Mouse (Mus musculus): ENCODE data around the gene Oxsr1. TPM values are rescaled to one million over a fixed set of nuclear protein-coding genes. Genes with fewer than 3 reads are reported as not detected.
"Not testable (repeated sequence)": the region's sequence is repeated elsewhere in the genome, so short reads cannot be mapped to it uniquely, and the experiment has no call there.

The Oxsr1 gene
- polyA plus RNA-seq, 1 experiment from 2014 or later: 13.4 TPM

DNA sequence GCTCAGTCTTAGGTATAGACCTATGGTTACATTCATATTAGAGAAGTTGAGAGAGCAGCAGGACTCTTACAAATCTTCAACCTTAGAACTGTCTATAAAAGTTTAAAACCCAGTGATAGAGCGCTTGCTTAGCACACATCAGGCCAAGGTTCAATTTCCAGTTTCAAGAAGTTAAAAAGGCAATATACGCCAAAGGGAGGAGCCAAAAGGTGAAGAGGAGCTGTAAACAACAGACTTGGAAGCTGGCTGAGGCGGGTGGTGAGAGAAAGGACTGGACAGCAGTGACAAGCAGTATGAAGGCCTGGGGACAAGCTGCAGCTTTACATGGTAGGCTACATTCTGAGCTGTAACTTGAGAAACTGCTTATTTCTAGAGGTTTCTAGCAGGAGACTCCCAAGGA lies 23.7 kb downstream of the Oxsr1 start:
- Histone ChIP-seq H3K4me1 (replicated peaks; ENCODE audit: control insufficient read depth, insufficient read depth, low read length) (no peaks in the 10 kb centered on the region), H3K27me3 (replicated peaks; ENCODE audit: control insufficient read depth, insufficient read depth, low read length) (no peaks in the 10 kb centered on the region), H3K27ac (ENCODE audit: low read length) (no peak overlapping the region), H3K4me3 (replicated peaks; ENCODE audit: low read length) (no peak overlapping the region), H3K36me3 (ENCODE audit: control insufficient read depth, insufficient read depth) (peaks cover 3% of the 10 kb centered on the region; the same call in 1 of the 2 replicates), H3K9ac (replicated peaks; ENCODE audit: low read depth, low read length) (no peak overlapping the region), H3K9me3 (ENCODE audit: control insufficient read depth, low read length) (no peaks in the 10 kb centered on the region), H3K4me2 (ENCODE audit: low read length) (no peak overlapping the region)
- WGBS: 93% methylated on average over 3 of the region's 3 CpGs
- ATAC-seq: no peak

DNA sequence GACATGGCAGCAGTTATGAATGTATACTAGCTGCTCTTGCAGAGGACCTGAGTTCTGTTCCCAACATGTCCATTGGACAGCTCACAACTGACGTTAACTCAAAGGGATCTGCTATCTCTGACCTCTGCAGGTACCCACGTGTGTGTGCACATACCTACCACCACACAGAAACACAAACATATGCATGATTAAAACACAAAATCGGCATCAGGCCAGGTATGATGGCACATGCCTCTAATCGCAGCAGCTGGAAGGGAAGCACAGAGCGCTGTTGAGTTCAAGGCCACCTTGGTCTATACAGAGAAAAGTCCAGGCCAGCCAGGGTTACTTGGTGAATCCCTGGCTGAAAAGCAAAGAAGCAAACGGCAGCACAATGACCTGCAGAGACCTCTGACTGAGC lies 24.5 kb downstream of the Oxsr1 start:
- no peak overlapping the region for H3K4me3 ChIP-seq (replicated peaks; ENCODE audit: low read length)
- H3K9me3 ChIP-seq (ENCODE audit: control insufficient read depth, low read length): no peaks in the 10 kb centered on the region
- no peak overlapping the region for H3K4me2 ChIP-seq (ENCODE audit: low read length)
- no peak for ATAC-seq
- H3K36me3 ChIP-seq (ENCODE audit: control insufficient read depth, insufficient read depth): peaks cover 3% of the 10 kb centered on the region; the same call in 1 of the 2 replicates
- no peak overlapping the region for H3K9ac ChIP-seq (replicated peaks; ENCODE audit: low read depth, low read length)
- no peaks in the 10 kb centered on the region for H3K4me1 ChIP-seq (replicated peaks; ENCODE audit: control insufficient read depth, insufficient read depth, low read length)
- H3K27me3 ChIP-seq (replicated peaks; ENCODE audit: control insufficient read depth, insufficient read depth, low read length): no peaks in the 10 kb centered on the region
- 83% methylated on average over 6 of the region's 6 CpGs for WGBS
- no peak overlapping the region for H3K27ac ChIP-seq (ENCODE audit: low read length)

DNA sequence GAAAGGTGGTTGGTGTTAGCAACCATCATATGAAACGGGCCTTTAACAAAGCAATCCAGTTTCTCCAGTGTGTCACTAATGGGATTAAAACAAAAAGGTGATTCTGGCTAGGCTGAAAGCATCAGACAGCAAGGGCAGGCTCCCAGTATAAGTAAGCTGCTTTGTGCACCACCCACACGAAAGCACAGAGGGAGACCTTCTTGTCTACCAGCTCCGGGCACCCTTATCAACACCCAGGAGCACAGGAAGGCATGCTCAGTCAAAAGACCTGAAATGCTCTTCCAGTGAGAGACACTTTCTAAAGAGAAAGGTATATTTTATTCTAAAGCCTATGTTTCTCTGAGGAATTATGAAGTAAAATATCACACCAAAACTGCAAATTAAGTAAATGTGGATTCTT lies 31.4 kb downstream of the Oxsr1 start:
- Histone ChIP-seq H3K4me1 (replicated peaks; ENCODE audit: control insufficient read depth, insufficient read depth, low read length) (no peaks in the 10 kb centered on the region), H3K36me3 (ENCODE audit: control insufficient read depth, insufficient read depth) (no peaks in the 10 kb centered on the region), H3K27ac (ENCODE audit: low read length) (no peak overlapping the region), H3K4me3 (replicated peaks; ENCODE audit: low read length) (no peak overlapping the region), H3K9me3 (ENCODE audit: control insufficient read depth, low read length) (no peaks in the 10 kb centered on the region), H3K9ac (replicated peaks; ENCODE audit: low read depth, low read length) (no peak overlapping the region), H3K4me2 (ENCODE audit: low read length) (no peak overlapping the region), H3K27me3 (replicated peaks; ENCODE audit: control insufficient read depth, insufficient read depth, low read length) (no peaks in the 10 kb centered on the region)
- 76% methylated on average over 3 of the region's 3 CpGs for WGBS
- ATAC-seq: no peak

DNA sequence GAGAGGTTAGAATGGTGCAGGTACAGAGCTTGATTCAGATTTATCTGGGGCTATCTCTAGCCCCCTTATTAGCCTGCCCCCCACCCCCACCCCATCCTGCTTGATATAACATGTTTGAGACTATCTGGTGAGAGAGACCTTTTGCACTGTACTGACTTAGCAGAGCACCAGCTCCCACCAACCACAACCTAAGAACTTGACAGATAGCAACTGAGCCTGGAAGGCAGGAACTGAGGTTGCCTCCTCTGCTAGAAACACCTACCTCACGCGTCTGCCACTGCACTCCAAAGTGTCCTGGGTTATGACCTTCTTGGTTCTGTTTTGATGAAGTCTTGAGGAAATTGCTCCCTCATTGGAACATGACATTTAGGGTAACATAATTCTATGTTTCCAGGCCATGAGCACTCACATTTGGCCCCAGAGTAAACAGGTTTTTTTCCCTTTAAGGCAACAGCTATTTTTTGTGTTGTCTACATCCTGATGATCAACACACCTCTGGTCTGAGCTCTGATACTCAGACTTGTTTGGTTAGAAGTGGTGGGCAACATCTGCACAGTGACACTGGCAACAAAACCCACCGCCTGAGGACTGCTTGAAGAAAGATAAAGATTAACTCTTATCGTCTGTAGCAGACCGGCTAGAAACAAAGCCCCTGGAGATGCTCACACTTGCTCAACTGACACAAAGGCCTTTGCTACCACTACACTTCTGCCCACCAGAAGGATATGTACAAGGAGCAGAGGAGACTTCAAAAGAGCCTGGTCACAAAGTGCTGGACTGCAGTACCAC lies 41.1 kb downstream of the Oxsr1 start:
- 94% methylated on average over 5 of the region's 5 CpGs for WGBS
- Histone ChIP-seq H3K9ac (replicated peaks; ENCODE audit: low read depth, low read length) (no peak overlapping the region), H3K9me3 (ENCODE audit: control insufficient read depth, low read length) (no peaks in the 10 kb centered on the region)

DNA sequence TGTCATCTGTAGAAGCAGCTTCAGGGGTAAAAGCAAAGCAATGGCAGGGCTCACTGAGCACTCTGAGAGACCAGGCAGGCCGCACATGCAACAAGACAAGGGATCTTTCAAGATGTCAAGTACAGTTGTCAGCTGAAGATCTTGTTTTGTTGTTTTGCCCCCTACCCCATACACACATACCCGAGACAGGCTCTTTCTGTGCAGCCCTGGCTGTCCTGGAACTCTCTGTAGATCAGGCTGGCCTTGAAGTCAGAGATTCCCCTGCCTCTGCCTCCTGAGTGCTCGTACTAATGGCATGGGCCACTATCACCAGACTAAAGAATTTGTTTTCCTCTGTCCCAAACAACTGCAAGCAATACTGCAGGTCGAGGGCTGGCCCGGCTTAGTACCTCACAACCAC lies 44.2 kb downstream of the Oxsr1 start:
- Histone ChIP-seq H3K4me2 (ENCODE audit: low read length) (no peak overlapping the region), H3K4me3 (replicated peaks; ENCODE audit: low read length) (no peak overlapping the region), H3K9ac (replicated peaks; ENCODE audit: low read depth, low read length) (no peak overlapping the region), H3K36me3 (ENCODE audit: control insufficient read depth, insufficient read depth) (no peaks in the 10 kb centered on the region), H3K27me3 (replicated peaks; ENCODE audit: control insufficient read depth, insufficient read depth, low read length) (no peaks in the 10 kb centered on the region), H3K27ac (ENCODE audit: low read length) (no peak overlapping the region), H3K4me1 (replicated peaks; ENCODE audit: control insufficient read depth, insufficient read depth, low read length) (peaks cover 4% of the 10 kb centered on the region), H3K9me3 (ENCODE audit: control insufficient read depth, low read length) (no peaks in the 10 kb centered on the region)
- ATAC-seq: no peak
- WGBS: 91% methylated on average over 5 of the region's 5 CpGs

More for the DNA sequence above, 41.1 kb downstream of the Oxsr1 start:
- H3K27ac ChIP-seq (ENCODE audit: low read length): no peak overlapping the region
- H3K27me3 ChIP-seq (replicated peaks; ENCODE audit: control insufficient read depth, insufficient read depth, low read length): no peaks in the 10 kb centered on the region
- no peak overlapping the region for H3K4me2 ChIP-seq (ENCODE audit: low read length)
- H3K36me3 ChIP-seq (ENCODE audit: control insufficient read depth, insufficient read depth): no peaks in the 10 kb centered on the region
- H3K4me3 ChIP-seq (replicated peaks; ENCODE audit: low read length): no peak overlapping the region
- ATAC-seq: no peak
- H3K4me1 ChIP-seq (replicated peaks; ENCODE audit: control insufficient read depth, insufficient read depth, low read length): peaks cover 4% of the 10 kb centered on the region

DNA sequence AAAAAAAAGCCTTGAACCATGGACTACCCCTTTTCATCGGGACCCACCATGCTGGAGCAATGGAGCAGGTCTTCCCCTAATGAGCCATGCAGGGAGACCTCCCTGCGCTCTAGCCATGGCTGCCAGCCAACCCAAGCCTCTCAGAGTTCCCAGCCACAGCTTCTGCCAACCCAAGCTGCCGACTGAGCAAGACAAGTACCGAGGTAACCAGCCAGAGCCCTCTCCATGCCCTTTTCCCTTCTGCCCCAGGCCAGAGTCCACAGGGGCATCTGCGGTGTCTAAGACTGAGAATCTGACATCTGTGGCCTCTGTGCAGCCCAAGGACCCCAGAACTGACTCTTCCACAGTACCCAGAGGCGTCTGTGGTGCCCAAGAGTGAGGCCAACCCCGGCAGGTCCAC lies 45.9 kb downstream of the Oxsr1 start:
- ATAC-seq: no peak
- H3K36me3 ChIP-seq (ENCODE audit: control insufficient read depth, insufficient read depth): no peaks in the 10 kb centered on the region
- no peaks in the 10 kb centered on the region for H3K9me3 ChIP-seq (ENCODE audit: control insufficient read depth, low read length)
- no peak overlapping the region for H3K4me3 ChIP-seq (replicated peaks; ENCODE audit: low read length)
- no peak overlapping the region for H3K27ac ChIP-seq (ENCODE audit: low read length)
- H3K4me2 ChIP-seq (ENCODE audit: low read length): no peak overlapping the region
- WGBS: 52% methylated on average over 7 of the region's 7 CpGs
- H3K4me1 ChIP-seq (replicated peaks; ENCODE audit: control insufficient read depth, insufficient read depth, low read length): peaks cover 4% of the 10 kb centered on the region
- H3K9ac ChIP-seq (replicated peaks; ENCODE audit: low read depth, low read length): no peak overlapping the region
- H3K27me3 ChIP-seq (replicated peaks; ENCODE audit: control insufficient read depth, insufficient read depth, low read length): no peaks in the 10 kb centered on the region

DNA sequence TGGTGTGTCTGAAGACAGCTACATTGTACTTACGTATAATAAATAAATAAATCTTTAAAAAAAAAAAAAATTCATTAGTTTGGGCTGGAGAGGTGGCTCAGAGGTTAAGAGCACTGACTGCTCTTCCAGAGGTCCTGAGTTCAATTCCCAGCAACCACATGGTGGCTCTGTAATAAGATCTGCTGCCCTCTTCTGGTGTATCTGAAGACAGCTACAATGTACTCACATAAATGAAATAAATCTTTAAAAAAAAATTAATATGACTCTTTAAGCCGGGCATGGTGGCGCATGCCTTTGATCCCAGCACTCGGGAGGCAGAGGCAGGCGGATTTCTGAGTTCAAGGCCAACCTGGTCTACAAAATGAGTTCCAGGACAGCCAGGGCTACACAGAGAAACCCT lies 47.4 kb downstream of the Oxsr1 start:
- not testable (repeated sequence) for H3K36me3 ChIP-seq (ENCODE audit: control insufficient read depth, insufficient read depth); H3K4me3 ChIP-seq (replicated peaks; ENCODE audit: low read length); H3K9me3 ChIP-seq (ENCODE audit: control insufficient read depth, low read length); H3K4me1 ChIP-seq (replicated peaks; ENCODE audit: control insufficient read depth, insufficient read depth, low read length); H3K9ac ChIP-seq (replicated peaks; ENCODE audit: low read depth, low read length); H3K27me3 ChIP-seq (replicated peaks; ENCODE audit: control insufficient read depth, insufficient read depth, low read length); H3K4me2 ChIP-seq (ENCODE audit: low read length); H3K27ac ChIP-seq (ENCODE audit: low read length); ATAC-seq
- 95% methylated on average over 5 of the region's 5 CpGs for WGBS

DNA sequence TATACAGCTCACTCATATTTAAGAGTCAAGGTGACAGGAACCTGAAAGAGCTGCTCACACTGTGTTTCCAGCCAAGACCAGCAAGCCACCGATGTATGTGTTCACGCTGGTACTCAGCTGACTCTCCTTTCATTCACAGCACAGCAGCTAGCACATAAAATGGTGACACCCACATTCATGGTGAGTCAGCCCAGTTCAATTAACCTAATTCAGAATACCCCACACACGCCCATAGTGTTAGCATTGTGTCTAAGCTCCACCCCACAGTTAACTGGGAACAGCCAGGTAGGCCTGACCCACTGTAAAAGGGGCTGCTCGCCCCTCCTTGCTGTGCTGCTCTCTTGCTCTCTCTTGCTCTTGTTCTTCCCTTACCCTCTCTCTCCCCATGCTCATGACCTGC lies 50.7 kb downstream of the Oxsr1 start:
- Histone ChIP-seq H3K27me3 (replicated peaks; ENCODE audit: control insufficient read depth, insufficient read depth, low read length) (no peaks in the 10 kb centered on the region), H3K27ac (ENCODE audit: low read length) (no peak overlapping the region), H3K4me3 (replicated peaks; ENCODE audit: low read length) (no peak overlapping the region), H3K9me3 (ENCODE audit: control insufficient read depth, low read length) (no peaks in the 10 kb centered on the region), H3K4me1 (replicated peaks; ENCODE audit: control insufficient read depth, insufficient read depth, low read length) (peaks cover 4% of the 10 kb centered on the region), H3K36me3 (ENCODE audit: control insufficient read depth, insufficient read depth) (peaks cover 4% of the 10 kb centered on the region; the same call in 1 of the 2 replicates), H3K4me2 (ENCODE audit: low read length) (no peak overlapping the region), H3K9ac (replicated peaks; ENCODE audit: low read depth, low read length) (no peak overlapping the region)
- ATAC-seq: no peak
- WGBS: 76% methylated on average over 4 of the region's 4 CpGs

DNA sequence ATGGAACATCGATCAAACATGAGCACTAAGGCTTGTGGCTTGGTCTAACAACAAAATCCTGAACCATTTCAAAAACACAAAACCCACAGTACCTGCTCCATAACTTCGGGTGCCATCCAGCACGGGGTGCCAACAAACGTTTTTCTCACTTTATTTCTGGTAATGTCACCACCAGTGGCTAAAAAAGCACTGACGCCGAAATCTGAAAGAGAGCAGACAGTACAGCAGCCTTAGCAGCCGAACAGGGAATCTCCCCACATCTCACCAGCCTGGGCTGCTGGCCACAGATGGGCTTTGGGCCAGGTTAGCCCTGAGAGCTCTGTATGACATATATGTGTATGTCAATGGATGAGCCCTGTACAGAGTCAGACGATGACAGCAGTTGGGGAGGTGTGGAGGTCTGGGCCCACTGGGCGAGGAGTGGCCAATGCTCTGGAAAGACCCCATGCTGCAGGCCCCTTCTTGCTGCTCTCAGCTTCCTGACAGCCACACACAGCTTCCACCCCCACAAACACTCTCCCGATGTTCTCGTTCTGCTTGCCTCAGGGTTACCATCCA lies 53.6 kb downstream of the Oxsr1 start:
- Histone ChIP-seq H3K4me1 (replicated peaks; ENCODE audit: control insufficient read depth, insufficient read depth, low read length) (no peaks in the 10 kb centered on the region), H3K9me3 (ENCODE audit: control insufficient read depth, low read length) (no peaks in the 10 kb centered on the region), H3K4me2 (ENCODE audit: low read length) (no peak overlapping the region), H3K27ac (ENCODE audit: low read length) (no peak overlapping the region), H3K9ac (replicated peaks; ENCODE audit: low read depth, low read length) (no peak overlapping the region), H3K27me3 (replicated peaks; ENCODE audit: control insufficient read depth, insufficient read depth, low read length) (no peaks in the 10 kb centered on the region), H3K4me3 (replicated peaks; ENCODE audit: low read length) (no peak overlapping the region), H3K36me3 (ENCODE audit: control insufficient read depth, insufficient read depth) (peaks cover 11% of the 10 kb centered on the region; the same call in 1 of the 2 replicates)
- 91% methylated on average over 11 of the region's 11 CpGs for WGBS
- ATAC-seq: no peak

All from forebrain, embryonic 16.5 days (tissue).